Mouse (Mus musculus) forebrain, embryonic 14.5 days (tissue): ENCODE measurements at regions not wholly inside any gene's neighbourhood (a gene's known extent, or its start where the extent isn't known, plus 50 kb on each side); places are given as distances from the start of the nearest gene placed in this dataset.
"Not testable (repeated sequence)": the region's sequence is repeated elsewhere in the genome, so short reads cannot be mapped to it uniquely, and the experiment has no call there.

Source experiments
- ATAC-seq: fragments of 200-750 bp; cut with Nextera tagmentation; 2 replicates; pipeline ENCODE4 v1.8.0; 2017; ENCODE audit warnings: mild to moderate bottlenecking, moderate library complexity
- DNase-seq: peaks from one replicate; pipeline ENCODE4 v3.0.0-alpha.2; 2015; ENCODE audit warnings: low spot score
- H3K27ac ChIP-seq: fragments of 300-500 bp; sonication (generic); 2 replicates; pipeline ENCODE4 v1.5.1; 2014; ENCODE audit warnings: low read depth, mild to moderate bottlenecking, control low read depth, low read length, moderate library complexity
- H3K27me3 ChIP-seq: fragments of 300-500 bp; sonication (generic); replicated peaks from 2 replicates; pipeline ENCODE4 v1.6.1; 2014; ENCODE audit warnings: low read length, control low read depth, mixed read lengths; ENCODE audit not compliant: control insufficient read depth, insufficient read depth
- H3K36me3 ChIP-seq: fragments of 300-500 bp; sonication (generic); 2 replicates; pipeline ENCODE4 v1.6.1; 2014; ENCODE audit warnings: low read length, control low read depth; ENCODE audit not compliant: control insufficient read depth, insufficient read depth
- H3K4me1 ChIP-seq: fragments of 300-500 bp; sonication (generic); 2 replicates; pipeline ENCODE4 v1.6.1; 2014; ENCODE audit warnings: antibody characterized with exemption, low read length, control low read depth; ENCODE audit not compliant: control insufficient read depth, insufficient read depth
- H3K4me2 ChIP-seq: fragments of 300-500 bp; sonication (generic); 2 replicates; pipeline ENCODE4 v1.6.1; 2014; ENCODE audit warnings: mild to moderate bottlenecking, control low read depth, low read length
- H3K4me3 ChIP-seq: fragments of 300-500 bp; sonication (generic); 2 replicates; pipeline ENCODE4 v1.5.1; 2014; ENCODE audit warnings: low read depth, low read length, control low read depth
- H3K9ac ChIP-seq: fragments of 300-500 bp; sonication (generic); 2 replicates; pipeline ENCODE4 v1.6.1; 2014; ENCODE audit warnings: mild to moderate bottlenecking, low read length, control low read depth, moderate library complexity
- H3K9me3 ChIP-seq: fragments of 300-500 bp; sonication (generic); replicated peaks from 2 replicates; pipeline ENCODE4 v1.6.1; 2016; ENCODE audit warnings: low read length, control low read depth, mixed read lengths; ENCODE audit not compliant: control insufficient read depth
- WGBS: fragments of 180-500 bp; shearing (Covaris S2); extraction: QIAGEN DNeasy Blood & Tissue Kit; methylation state at CpG from one replicate; pipeline ENCODE4 v1.1.7; 2014; 5-methylcytosine and 5-hydroxymethylcytosine counted together

DNA sequence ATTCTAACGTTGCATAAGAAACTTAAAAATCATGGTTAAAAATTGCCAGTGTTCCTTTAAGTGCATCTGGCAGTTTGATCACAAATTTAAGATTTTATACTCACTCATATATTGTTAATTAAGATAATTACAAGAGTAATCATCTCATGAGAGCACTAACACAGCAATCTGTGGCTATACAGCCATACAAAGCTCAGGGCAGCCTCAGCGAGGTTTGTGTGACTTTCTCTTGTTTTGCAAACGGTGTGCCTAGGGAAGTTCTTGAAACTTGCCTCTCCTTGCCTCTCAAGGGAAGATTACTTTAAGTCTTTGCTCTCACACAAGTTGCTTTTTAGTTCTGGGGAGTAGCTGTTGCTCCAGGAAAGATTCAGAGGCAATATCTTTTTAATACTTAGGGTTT is 58.1 kb upstream of the Slc1a4 start:
- ATAC-seq (no peak), DNase-seq (no peak)
- peaks cover 4% of the 10 kb centered on the region; the same call in 1 of the 2 replicates for H3K9me3 ChIP-seq
- no peak overlapping the region for H3K4me3 ChIP-seq
- no peaks in the 10 kb centered on the region for H3K36me3 ChIP-seq
- no peak overlapping the region for H3K9ac ChIP-seq
- H3K27ac ChIP-seq = no peak overlapping the region
- H3K4me1 ChIP-seq = no peaks in the 10 kb centered on the region
- H3K27me3 ChIP-seq = no peaks in the 10 kb centered on the region
- no peak overlapping the region for H3K4me2 ChIP-seq
- 79% methylated on average over 3 of the region's 3 CpGs for WGBS

DNA sequence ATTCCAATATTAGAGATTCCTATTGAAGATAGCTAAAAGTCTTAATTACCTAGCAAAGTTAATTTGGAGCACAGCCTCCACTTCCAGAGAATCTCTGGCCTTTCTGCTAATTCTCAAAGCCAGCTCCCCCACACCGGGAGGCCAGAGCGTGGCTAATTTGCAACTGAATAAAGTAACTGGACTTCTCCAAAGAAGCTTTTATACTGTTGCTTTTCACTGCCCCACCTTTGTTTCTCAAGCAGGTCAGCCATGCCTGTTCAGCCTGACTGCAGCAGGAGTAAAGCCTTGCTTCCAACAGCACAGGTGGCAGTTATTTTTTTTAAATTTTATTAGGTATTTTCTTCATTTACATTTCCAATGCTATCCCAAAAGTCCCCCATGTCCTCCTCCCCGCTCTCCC is 60.8 kb upstream of the Slc1a4 start:
- not testable (repeated sequence) for H3K4me3 ChIP-seq, H3K9me3 ChIP-seq, H3K27me3 ChIP-seq, DNase-seq, H3K4me1 ChIP-seq, ATAC-seq, H3K27ac ChIP-seq, H3K4me2 ChIP-seq, H3K36me3 ChIP-seq, H3K9ac ChIP-seq
- WGBS = 56% methylated on average over 3 of the region's 3 CpGs

GRCm38 (mm10) chr11:20393807-20394206 is 61.3 kb upstream of the Slc1a4 start:
- H3K27me3 ChIP-seq, H3K4me3 ChIP-seq, H3K4me2 ChIP-seq, ATAC-seq, H3K36me3 ChIP-seq, H3K4me1 ChIP-seq, H3K9ac ChIP-seq, DNase-seq, H3K27ac ChIP-seq, H3K9me3 ChIP-seq: not testable (repeated sequence)
- WGBS = 89% methylated on average over 3 of the region's 3 CpGs

- Histone ChIP-seq H3K9ac (no peak overlapping the region), H3K4me1 (no peaks in the 10 kb centered on the region; the same call in 1 of the 2 replicates), H3K4me2 (no peak overlapping the region), H3K4me3 (no peak overlapping the region), H3K36me3 (no peaks in the 10 kb centered on the region), H3K27ac (no peak overlapping the region), H3K27me3 (no peaks in the 10 kb centered on the region), H3K9me3 (peaks cover 4% of the 10 kb centered on the region; the same call in 1 of the 2 replicates)
- DNase-seq = no peak
- no peak for ATAC-seq
- WGBS = 96% methylated on average over 7 of the region's 7 CpGs
These were observed 63.3 kb upstream of the Slc1a4 start for GRCm38 (mm10) chr11:20395848-20396203.

DNA sequence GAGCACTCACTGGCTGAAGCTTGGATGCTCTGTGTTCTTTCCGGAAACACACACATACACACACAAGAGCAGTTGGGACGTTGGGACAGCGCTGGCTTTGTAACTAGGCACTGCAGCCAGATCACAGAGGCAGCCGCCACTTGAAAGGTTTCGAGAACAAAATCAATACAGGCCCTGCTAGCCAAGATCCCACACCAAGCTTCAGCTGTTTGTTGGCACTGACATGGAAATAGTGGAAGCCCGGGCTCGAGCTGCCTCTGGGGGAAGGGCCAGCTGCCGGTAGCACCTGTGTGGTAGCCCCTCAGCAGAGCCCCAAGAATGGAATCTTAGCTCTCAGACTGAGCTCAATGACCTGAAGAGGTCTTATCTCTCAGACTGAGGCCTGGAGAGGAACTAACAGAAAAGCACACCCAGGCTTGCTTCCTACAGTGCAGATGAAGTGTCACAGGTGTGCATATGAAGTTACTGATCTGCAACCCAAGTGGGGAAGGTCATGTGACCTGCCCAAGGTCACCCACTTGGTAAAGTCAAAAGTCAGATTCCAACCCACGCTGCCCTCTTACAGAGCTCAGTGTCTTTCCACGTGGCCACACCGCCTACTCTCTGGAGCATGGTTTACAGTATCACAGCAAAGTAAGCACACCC is 63.8 kb upstream of the Slc1a4 start:
- Histone ChIP-seq H3K9ac (no peak overlapping the region), H3K4me2 (no peak overlapping the region), H3K36me3 (no peaks in the 10 kb centered on the region), H3K4me3 (no peak overlapping the region), H3K4me1 (no peaks in the 10 kb centered on the region; the same call in 1 of the 2 replicates), H3K27me3 (no peaks in the 10 kb centered on the region), H3K27ac (no peak overlapping the region), H3K9me3 (peaks cover 1% of the 10 kb centered on the region; the same call in 1 of the 2 replicates)
- 72% methylated on average over 11 of the region's 11 CpGs for WGBS
- peak; percentile 22; the same call in 1 of the 2 replicates for ATAC-seq
- DNase-seq = peak; percentile 41

DNA sequence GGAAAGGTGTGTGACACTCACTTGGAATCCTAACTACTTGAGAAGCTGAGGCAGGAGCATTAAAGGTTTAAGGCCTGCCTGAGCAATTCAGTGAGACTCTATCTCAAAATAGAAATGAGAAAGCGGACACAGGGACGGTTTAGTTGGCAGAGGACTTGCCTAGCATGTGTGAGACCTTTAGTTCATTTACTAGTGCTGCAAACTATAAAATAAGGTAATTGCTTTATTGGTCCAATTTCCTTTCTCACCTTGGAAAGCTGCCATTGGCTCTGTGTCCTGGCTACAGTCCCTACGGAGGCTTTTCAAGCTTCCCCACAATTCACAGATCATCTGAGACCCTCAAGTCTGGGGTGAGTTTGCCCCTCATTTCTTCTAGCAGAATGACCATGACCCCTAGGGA is 64.4 kb upstream of the Slc1a4 start:
- H3K9ac ChIP-seq = no peak overlapping the region
- H3K4me3 ChIP-seq = no peak overlapping the region
- H3K4me2 ChIP-seq = no peak overlapping the region
- ATAC-seq = no peak
- 38% methylated on average over 3 of the region's 3 CpGs for WGBS
- DNase-seq = peak; percentile 44
- H3K36me3 ChIP-seq = no peaks in the 10 kb centered on the region
- H3K9me3 ChIP-seq = no peaks in the 10 kb centered on the region
- H3K4me1 ChIP-seq = no peaks in the 10 kb centered on the region; the same call in 1 of the 2 replicates
- no peaks in the 10 kb centered on the region for H3K27me3 ChIP-seq
- no peak overlapping the region for H3K27ac ChIP-seq

GRCm38 (mm10) chr11:20400302-20401234 is 68.1 kb upstream of the Slc1a4 start:
- H3K36me3 ChIP-seq = no peaks in the 10 kb centered on the region
- no peaks in the 10 kb centered on the region; the same call in 1 of the 2 replicates for H3K4me1 ChIP-seq
- H3K4me3 ChIP-seq = peak overlapping the region; percentile 20
- no peaks in the 10 kb centered on the region for H3K9me3 ChIP-seq
- H3K27ac ChIP-seq = no peak overlapping the region
- DNase-seq (peak; percentile 93), ATAC-seq (peak; percentile 89)
- peak overlapping the region; percentile 54 for H3K4me2 ChIP-seq
- H3K9ac ChIP-seq = peak overlapping the region; percentile 47
- 2% methylated on average over 32 of the region's 32 CpGs for WGBS
- H3K27me3 ChIP-seq = no peaks in the 10 kb centered on the region

- H3K9ac ChIP-seq = no peak overlapping the region
These were observed 70.9 kb upstream of the Slc1a4 start for GRCm38 (mm10) chr11:20403456-20403855.

DNA sequence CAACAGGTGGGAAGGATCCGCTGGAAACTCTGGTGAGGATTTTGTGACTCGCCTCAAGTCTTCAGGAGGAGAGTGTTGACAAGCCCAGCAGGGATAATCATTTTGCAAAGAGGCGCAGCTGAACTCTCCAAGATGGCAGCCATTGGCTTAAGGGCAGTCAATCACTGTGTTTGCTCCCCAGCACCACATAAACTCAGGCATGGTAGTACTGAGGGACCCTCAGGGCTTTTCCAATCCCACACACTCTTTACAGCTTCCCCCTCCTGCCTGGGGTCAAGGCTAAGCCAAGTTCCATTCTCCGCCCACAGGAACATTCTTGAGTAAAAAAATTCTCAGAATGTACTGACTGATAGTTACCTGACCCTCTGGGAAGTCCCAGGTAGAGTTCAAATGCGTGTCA is 72.0 kb upstream of the Slc1a4 start:
- ATAC-seq (no peak), DNase-seq (no peak)
- Histone ChIP-seq H3K9ac (no peak overlapping the region), H3K4me1 (no peaks in the 10 kb centered on the region), H3K27ac (no peak overlapping the region), H3K9me3 (no peaks in the 10 kb centered on the region), H3K36me3 (no peaks in the 10 kb centered on the region), H3K4me2 (no peak overlapping the region), H3K4me3 (no peak overlapping the region), H3K27me3 (no peaks in the 10 kb centered on the region)
- WGBS = 83% methylated on average over 5 of the region's 5 CpGs

More at GRCm38 (mm10) chr11:20403456-20403855, 70.9 kb upstream of the Slc1a4 start:
- ATAC-seq (no peak), DNase-seq (no peak)
- no peak overlapping the region for H3K27ac ChIP-seq
- H3K36me3 ChIP-seq = no peaks in the 10 kb centered on the region
- H3K9me3 ChIP-seq = no peaks in the 10 kb centered on the region
- WGBS = 68% methylated on average over 3 of the region's 3 CpGs
- H3K4me3 ChIP-seq = no peak overlapping the region
- no peaks in the 10 kb centered on the region for H3K27me3 ChIP-seq
- H3K4me2 ChIP-seq = no peak overlapping the region
- H3K4me1 ChIP-seq = no peaks in the 10 kb centered on the region
